Mouse (Mus musculus) cerebellum, adult 8-10 months (tissue): ENCODE data around the gene Tmprss9.
"Not testable (repeated sequence)": the region's sequence is repeated elsewhere in the genome, so short reads cannot be mapped to it uniquely, and the experiment has no call there.

Experiments used
- DNase-seq: peaks from one replicate; pipeline ENCODE4 v3.0.0; 2022

Gene Tmprss9

GRCm38 (mm10) chr10:80871581-80871980, at the start of gene Tmprss9:
Tmprss9 (plus strand) TSS chr10:80871848.
- no peak for DNase-seq

GRCm38 (mm10) chr10:80821991-80822390, 49.7 kb upstream of the Tmprss9 start:
- peak; percentile 35 for DNase-seq

DNA sequence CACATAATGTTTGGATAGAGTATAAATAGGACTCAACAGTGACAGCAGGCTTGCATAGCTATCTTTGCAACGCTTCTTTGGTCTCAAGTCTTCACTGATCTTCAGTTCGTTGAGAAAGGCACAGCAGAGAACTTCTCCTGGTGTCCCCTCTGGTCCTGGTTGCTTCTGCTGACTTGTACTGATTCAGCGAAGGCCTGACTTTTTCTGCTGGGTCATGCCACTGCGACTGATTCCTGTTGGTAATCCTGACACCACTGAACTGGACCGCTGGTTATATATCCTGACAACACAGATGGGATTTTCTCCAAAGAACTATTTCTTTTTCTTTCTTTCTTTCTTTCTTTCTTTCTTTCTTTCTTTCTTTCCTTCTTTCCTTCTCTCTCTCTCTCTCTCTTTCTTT, 49.1 kb upstream of the Tmprss9 start:
- no peak for DNase-seq

GRCm38 (mm10) chr10:80823316-80823715, 48.3 kb upstream of the Tmprss9 start:
- no peak for DNase-seq

DNA sequence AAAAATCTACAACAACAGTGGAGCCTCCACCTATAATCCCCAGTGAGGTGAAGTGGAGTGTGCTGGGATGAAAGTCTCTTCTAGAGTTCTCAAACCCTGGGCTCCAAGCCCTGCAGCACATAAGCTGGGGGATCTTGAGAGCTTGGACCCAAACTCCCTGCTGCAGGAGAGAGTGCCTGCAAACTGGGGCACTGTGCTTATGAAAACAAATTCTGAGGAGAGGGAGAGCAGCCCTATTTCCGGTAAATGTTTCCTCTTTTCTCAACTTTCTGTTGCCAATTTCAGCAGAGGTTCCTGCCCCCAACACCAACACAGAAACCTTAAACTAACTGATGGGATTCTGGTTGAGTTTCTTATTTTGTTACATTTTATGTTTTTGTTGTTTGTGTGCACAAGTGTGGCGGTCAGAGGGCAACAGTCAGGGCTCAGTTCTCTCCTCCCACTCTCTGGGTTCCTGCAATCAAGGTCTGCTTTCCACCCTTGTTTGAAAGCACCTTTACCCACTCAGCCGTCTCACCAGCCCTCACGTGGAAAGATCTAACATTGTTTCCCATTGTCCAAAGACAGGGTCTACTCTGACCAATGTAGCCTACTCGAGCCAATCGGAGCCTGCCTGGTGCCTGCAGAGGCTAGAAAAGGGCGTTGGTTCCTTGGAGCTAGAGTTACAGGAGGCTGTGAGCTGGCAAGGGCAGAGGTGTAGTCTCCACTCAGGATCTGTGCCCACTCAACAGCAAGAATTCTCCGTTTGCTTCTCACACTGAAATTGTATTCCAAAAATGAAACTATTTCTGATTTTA, 47.6 kb upstream of the Tmprss9 start:
- no peak for DNase-seq

DNA sequence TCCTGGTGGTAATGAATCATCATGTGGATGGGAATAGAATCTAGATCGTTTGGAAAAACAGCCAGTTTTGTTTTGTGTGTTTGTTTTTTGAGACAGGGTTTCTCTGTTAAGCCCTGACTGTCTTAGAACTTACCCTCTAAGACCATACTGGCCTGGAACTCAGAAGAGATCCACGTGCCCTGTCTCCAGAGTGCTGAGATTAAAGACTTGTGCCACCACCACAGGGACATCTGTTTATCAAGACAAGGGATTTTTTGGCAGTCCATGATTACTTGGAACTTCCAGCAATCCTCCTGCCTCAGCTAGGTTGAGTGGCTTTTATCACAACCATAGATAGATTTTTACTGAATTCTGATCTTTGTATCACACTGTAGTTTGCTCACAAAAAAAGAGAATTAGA, 46.8 kb upstream of the Tmprss9 start:
- no peak for DNase-seq

DNA sequence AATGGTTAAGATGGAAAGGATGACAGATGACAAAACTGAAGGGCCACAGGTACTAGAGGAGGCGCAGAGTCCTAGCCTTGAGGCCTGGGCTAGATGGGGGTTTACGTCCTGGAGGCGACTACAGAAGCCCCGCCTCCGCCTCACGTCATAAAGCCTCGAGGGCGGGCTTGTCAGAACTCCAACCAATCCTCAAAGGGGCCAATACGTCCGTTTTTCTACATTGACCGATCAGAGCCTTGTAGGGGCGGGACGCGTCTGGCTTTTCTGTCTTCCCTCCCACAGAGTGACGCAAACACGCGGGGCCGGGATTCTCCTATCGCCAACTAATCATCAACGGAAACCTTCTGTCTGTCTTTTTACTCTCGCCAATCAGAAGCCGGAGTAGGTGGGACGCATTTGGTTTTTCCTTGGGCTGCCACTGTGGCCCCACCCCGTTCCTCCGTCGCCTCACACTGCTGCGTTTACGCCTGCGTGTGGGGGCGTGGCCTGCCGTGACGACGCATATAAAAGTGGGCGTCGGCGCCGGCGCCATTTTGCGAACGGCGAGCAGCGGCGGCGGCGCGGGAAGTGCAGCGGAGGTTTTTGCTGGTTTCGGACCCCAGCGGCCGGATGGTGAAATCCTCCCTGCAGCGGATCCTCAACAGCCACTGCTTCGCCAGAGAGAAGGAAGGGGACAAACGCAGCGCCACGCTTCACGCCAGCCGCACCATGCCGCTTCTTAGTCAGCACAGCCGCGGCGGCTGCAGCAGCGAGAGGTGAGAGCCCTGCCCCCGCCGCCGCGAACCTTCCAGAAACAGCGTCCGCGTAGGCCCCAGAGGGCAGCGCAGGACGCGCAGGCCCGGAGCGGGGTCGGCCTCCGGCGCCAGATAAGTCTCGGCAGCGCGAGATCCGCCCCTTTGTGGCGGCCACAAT, 45.2 kb upstream of the Tmprss9 start, which contains the start of gene Oaz1:
Gene Oaz1 (plus strand): TSS at position 506 of the 912 bp plus-strand sequence.
- peak; percentile 99 for DNase-seq

- DNase-seq: no peak
Observed at GRCm38 (mm10) chr10:80827063-80827869, 44.4 kb upstream of the Tmprss9 start.

DNA sequence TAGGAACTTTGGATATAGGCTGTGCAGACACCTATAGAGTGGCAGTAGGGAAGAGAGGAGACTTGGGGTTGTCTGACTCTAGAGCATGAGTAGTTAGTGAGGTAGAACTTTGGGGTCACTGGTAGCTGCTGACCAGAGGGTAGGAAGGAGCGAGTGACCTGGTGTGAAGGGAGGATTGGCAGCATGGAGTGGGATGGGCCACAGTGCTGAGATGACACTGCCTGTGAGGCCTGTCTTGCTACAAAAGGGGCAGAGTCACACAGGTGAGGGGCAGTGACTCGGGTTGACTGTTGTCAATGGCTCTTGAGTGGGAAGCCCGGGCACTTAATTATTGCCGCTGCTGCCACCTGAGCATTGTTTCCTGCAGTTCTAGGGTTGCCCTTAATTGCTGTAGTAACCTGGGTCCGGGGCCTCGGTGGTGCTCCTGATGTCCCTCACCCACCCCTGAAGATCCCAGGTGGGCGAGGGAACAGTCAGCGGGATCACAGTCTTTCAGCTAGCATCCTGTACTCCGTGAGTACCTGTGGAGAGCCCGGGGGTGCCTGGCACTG, 43.7 kb upstream of the Tmprss9 start:
- no peak for DNase-seq

DNA sequence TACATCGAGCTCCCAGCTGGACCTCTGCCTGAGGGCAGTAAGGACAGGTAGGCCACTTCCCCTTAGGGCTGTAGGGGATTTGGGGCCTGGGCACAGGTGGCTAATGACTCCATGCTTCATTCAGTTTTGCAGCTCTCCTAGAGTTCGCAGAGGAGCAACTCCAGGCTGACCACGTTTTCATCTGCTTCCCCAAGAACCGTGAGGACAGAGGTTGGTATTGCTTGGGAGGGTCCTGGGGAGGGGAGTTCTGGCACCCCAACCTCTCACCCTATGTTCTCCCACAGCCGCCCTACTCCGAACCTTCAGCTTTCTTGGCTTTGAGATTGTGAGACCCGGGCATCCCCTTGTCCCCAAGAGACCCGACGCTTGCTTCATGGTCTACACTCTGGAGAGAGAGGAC, 43.1 kb upstream of the Tmprss9 start:
- not testable (repeated sequence) for DNase-seq

- DNase-seq: no peak
Observed at GRCm38 (mm10) chr10:80829359-80830278, 42.0 kb upstream of the Tmprss9 start.

DNA sequence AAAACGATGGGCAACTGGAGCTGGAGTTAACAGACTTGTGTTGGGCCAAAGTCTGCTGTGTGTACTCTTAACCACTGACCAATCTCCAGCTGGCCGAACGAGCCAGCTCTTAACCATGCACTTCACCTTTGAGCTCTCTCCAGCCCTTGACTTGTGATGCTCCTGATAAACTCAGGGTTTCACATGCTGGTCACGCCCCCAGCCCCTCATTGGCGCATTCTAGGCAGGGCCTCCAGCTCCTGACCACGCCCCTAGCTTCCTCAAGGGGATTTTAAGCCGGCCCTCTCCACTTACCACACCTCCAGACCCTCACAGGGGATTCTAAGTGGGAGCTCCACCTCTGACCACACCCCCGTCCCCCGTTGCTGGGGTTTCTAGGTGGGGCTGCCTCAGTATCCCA, 40.5 kb upstream of the Tmprss9 start:
- DNase-seq: no peak

DNA sequence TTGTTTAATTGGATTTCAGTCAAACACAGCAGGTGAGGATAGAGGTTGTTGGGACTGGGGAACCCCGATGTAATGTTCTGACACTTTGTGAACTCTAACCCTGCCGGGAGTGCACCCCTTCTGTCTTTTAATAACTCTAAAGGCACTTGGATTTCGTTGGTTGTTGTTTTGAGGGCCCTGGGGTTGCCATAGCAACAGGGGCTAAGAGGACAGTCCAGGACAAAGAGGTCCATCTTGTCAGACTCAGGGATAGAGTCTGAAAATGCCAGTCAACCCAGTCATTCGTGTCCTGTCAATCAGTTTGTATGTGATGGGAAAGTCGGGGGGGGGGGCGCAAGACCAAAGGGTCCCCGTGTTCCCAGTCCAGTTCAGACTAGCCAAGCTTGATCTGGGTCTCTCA, 38.8 kb upstream of the Tmprss9 start:
- DNase-seq: no peak

- no peak for DNase-seq
Observed at GRCm38 (mm10) chr10:80835617-80836016, 36.0 kb upstream of the Tmprss9 start.

- peak; percentile 57 for DNase-seq
Observed at GRCm38 (mm10) chr10:80836949-80837379, 34.7 kb upstream of the Tmprss9 start.

DNA sequence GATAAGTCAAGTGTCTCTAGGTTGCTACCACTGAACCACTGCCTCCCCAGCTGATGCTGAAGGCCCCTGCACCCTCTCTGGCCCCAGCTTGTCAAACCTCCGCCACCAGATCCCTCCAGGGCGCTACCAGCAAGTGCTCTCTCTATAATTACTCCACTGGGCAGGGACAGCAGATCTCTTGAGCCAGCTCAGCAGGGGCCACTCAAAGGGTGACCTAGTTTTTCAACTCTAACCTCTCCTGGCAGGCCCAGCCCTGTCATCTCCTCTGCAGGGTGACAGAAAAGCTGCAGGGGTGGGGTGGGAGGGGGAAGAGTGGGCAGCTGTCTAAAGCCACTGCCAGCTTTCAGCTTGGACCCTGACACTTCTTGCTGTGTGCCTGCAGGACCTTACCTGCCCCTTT, 33.8 kb upstream of the Tmprss9 start:
- DNase-seq: peak; percentile 64

DNA sequence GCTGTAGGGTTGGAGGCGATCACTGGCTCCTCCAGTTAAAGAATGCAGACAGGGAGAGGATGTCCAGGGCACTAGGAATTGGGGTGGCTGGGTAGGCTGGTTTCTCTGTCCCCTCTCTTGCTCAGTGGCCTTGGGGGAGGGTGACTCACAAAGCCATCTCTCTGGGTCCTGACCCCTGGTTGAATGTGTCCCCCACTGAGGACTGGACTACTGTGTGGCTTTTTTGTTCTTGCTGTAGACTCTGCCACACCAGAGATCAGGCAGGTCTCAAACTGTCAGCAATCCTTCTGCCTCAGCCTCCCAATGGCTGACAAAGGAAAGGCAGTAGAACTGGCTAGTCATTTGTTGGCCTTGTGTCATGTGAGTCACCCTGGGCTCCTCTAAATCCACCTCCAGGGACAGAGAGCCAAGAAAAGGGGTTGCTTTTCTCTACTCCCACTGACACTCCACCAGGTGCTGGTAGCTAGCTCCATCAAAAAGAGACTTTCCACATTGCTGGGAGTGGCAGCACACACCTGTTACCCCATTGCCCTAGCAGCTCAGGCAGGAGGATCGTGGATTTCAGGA, 33.2 kb upstream of the Tmprss9 start:
- DNase-seq: peak; percentile 41

GRCm38 (mm10) chr10:80839848-80840247, 31.8 kb upstream of the Tmprss9 start:
- no peak for DNase-seq

DNA sequence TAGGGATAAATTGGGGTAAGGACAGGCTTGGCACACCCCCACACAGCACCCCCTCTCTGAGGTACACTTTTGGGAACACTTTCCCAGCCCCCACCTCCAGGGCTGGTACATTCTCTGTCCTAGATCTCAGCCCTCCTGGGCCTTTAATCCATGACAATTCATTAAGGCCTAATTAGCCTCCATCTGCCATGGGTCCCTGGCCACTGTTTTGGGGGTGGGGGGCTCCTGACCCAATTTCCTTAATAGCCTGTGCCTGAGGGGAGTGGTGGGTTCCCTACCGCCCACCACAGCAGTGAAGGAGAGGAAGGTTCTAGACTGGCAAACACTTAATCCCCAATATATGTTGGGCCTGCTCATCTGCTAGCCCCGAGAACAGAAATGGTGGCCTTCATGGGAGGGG, 30.0 kb upstream of the Tmprss9 start:
- DNase-seq: peak; percentile 33

GRCm38 (mm10) chr10:80842334-80842733, 29.3 kb upstream of the Tmprss9 start:
- peak; percentile 36 for DNase-seq
